Mouse (Mus musculus) cerebellum, adult 2 months (tissue): ENCODE measurements around the gene Tmprss6.

Source experiments
- CTCF ChIP-seq: fragments of 200-500 bp; IDR thresholded peaks from 2 replicates; pipeline ENCODE4 v1.5.1; 2011; ENCODE audit warnings: low read depth, mild to moderate bottlenecking, control low read depth, low read length, moderate library complexity, borderline replicate concordance; ENCODE audit not compliant: insufficient read depth
- POLR2A ChIP-seq: fragments of 200-500 bp; IDR thresholded peaks from 2 replicates; pipeline ENCODE4 v1.6.1; 2011; ENCODE audit warnings: low read length, control low read depth, borderline replicate concordance; ENCODE audit not compliant: insufficient read depth

DNA sequence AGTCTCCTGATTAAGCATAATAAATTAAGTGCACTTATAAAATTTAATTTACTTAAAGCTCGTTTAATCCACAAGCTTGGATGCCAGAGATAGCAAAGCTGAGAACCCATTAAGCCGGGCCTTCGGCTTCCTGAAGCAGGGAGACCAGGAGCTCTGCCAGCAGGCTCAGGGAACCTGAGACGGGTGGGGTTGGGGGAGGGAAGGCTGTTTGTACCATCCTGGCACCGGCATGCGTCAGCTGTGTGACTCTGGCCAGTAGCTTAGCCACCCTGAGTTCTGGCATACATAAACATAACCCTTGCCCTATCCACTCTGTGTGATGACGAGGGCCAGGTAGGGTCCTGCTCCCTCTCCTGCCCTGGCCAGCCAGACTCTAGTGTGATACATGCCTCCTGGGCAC lies 12.4 kb downstream of the Tmprss6 start:
- TF ChIP-seq CTCF: no peak
- TF ChIP-seq POLR2A: no peak
